Mouse (Mus musculus): ENCODE results near the gene Lemd1.
"Not testable (repeated sequence)": the region's sequence is repeated elsewhere in the genome, so short reads cannot be mapped to it uniquely, and the experiment has no call there.

The Lemd1 gene

DNA sequence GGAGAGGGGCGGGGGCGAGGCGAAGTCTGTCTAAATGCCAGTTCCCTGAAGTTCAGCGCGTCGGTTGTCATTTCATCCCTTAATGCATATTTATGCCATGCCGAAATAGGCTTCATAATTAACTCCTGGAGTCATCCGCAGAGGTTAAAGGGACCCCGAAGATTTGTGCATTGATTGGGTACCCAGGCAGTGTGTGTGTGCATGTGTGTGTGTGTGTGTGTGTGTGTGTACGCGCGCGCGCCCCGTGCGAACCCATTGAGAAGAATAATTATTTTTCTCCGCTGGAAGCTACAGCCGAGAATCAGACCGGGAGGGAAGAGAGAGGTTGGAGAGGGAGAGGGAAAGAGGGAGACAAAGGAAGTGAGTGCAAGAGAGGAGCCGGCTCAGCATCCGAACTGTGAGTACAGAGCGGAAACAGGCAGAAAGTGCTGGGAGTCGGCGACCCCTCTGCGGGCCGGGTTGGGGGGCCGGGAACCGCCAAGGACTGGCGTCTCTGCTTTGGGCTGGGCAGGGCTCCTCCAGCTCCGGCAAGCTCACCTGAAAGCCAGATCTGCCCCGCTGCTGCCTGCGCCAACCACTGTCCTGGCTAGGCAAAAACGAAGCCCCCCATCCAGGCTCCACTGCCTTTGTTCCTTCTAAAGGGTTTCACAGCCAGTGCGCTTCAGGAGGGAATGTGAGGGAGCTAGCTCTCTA, at the start of gene Lemd1, which contains the start of gene AC124108.1:
Gene Lemd1 (plus strand): TSS at position 339 of the 693 bp plus-strand sequence.
Gene AC124108.1 (plus strand): TSS at position 365 of the 693 bp plus-strand sequence.
- no peak for DNase-seq (ENCODE audit: low spot score in 2 of 2)

DNA sequence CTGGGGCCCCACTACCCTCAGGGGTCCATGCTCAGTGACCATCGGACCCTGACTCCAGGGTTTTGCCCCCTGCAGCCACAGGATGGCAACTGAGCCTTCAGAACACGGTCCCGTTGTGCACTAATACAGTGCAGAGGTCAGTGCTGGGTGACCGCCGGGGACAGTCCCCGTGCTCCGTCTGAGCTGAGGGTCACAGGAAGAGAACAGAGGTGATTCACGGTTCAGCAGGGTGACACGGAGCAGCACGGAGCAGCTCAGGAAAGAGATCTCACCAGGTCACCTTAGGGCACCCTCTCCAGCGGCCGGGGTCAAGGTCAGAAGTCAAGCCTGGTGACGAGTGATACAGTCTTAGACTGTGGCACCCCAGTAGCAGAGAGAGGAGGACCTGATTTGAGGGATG, 49.5 kb upstream of the Lemd1 start:
- no peak for DNase-seq (ENCODE audit: low spot score in 2 of 2)

DNA sequence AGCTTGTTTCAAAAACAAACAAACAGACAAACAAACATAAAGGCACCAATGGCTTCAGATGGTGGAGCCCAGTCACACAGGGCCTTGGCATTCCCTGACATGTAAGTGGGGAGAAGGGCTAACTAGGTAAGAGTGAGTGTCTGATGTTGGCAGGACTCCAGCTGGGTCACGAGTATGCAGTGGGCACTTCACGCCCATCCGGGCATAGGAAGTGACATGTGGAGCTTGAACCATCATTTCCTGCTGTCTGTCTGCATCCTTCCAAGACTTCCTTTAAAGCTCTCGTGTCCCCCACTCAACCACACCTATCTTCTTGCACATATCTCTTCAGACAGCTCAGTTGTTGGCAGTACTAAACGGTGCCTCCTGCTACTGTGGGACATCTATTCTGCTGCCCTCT, 48.2 kb upstream of the Lemd1 start:
- DNase-seq (ENCODE audit: low spot score in 2 of 2): no peak

DNA sequence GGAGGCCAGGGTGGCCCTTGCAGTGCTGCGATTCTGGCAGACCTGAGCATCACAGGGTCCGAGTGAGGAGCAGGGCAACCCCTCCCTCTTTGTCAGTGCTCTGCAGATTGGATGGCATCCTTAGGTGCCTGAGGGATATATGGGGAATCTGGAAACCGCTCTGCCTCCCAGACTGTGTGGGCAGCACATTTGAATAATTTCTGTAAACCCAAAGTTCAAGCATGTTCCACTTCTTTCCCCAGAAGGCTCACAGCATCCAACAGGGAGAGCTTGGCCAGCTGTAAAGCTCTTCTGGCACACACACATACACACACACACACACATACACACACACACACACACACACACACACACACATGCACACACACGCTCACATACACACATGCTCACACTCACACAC, 47.5 kb upstream of the Lemd1 start:
- DNase-seq (ENCODE audit: low spot score in 2 of 2): peak in 1 of 2 experiments; percentile 55

DNA sequence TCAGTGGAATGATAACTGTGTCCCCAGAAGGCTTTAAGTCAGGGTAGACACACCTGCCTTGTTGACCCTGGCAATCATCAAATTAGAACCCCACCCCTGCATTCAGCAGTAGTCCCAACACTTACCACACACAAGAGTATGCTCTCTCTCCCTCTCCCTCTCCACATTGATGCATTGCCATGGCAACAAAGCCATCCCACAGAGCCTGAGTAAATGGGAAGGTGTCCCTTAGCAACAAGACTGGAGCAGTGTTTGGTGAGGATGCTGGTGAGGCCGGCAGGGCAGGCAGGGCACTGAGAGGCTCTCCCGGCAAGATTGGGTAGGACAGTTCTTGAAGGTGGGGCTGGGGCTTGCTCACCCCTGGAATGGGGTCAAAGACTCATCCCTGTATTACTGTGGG, 47.0 kb upstream of the Lemd1 start:
- peak; percentile 69 to 78 for DNase-seq (ENCODE audit: low spot score in 2 of 2)

DNA sequence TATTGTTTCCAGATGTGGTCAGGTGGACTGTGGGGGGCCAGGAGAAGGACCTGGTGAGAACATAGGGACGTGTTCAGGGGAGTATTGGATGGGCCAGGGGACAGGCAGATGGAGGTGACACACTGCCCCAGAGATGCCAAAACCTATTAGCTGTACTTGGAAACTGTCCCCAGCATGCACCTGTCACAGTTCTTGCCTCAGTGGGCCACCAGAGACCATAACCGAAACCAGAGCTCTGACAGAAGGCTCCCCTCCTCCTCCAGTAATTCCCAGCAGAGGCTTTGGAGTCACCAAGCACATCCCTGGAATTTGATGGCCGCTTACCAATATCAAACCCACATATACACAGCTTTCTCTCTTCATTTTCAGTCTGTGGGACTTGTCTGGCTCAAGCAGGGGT, 46.4 kb upstream of the Lemd1 start:
- DNase-seq (ENCODE audit: low spot score in 2 of 2): no peak

DNA sequence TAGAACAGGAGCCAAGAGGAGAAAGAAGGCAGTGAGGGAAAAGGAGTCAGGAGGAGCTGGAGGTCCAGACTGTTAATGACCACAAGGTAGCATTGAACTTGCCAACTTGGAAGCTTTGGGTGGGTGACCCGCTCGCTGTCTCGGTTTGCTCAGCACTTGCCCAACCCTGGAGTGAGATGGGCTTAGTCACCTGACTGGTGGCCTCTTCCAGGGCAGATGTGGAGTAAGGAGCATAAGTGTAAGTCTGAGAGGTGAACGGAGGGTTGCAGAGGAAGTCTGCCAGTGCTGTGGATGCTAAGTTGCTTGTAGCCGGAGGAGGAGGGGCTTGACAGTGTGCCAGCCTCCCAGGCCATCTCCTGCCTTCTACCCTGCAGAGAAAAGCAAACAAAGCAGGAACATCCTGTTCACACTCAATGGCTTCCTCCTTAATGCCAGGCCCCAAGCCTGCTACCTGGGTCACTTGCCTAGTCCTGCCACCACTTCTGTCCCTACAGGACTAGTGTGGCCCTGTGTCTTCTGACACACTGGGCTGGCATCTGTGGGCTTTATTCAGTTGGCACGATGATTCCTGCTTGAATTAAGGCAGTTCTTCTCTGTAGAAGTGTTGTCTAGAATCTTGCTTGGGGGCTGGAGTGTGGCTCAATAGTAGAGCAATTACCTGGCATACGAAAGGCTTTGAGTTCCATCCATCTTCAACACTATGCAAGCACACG, 45.1 kb upstream of the Lemd1 start:
- DNase-seq (ENCODE audit: low spot score in 2 of 2): no peak

DNA sequence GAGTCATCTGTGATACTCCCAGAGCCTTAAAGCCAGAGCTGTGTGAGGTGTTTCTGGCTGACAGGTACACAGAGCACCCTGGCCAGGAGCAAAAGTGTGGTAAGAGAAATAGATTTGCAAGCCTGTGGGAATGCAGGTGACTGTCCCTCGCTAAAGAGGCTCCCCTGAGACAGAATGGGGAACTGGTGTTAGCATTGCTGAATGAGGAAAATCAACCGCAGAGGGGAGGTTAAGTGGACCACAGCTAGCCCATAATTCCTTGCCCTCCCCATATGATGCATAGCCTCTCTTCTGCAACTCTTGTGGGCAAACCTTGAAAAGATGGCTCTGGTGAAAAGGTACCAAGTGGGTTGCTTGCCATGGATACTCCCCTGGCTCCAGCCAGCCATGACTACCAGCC, 41.8 kb upstream of the Lemd1 start:
- no peak for DNase-seq (ENCODE audit: low spot score in 2 of 2)

DNA sequence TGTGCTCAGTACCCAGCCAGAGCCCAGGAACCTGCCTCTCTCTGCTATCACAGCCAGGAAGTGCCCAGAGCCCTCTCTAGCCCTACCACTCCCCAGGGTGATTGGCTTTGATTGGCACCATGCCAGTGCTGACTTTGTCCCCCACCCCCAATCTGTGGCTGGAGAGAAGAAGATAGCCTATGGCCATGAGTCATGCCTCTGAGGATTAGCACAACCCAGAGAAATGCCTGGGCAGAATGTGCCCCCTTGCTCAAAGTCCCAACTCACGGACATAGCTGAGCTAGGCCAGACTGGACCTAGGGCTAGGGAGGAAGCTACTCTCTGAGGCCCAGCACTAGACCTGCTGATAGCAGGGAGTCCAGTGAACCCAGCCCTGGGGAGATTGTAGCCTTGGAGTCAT, 41.1 kb upstream of the Lemd1 start:
- no peak for DNase-seq (ENCODE audit: low spot score in 2 of 2)

DNA sequence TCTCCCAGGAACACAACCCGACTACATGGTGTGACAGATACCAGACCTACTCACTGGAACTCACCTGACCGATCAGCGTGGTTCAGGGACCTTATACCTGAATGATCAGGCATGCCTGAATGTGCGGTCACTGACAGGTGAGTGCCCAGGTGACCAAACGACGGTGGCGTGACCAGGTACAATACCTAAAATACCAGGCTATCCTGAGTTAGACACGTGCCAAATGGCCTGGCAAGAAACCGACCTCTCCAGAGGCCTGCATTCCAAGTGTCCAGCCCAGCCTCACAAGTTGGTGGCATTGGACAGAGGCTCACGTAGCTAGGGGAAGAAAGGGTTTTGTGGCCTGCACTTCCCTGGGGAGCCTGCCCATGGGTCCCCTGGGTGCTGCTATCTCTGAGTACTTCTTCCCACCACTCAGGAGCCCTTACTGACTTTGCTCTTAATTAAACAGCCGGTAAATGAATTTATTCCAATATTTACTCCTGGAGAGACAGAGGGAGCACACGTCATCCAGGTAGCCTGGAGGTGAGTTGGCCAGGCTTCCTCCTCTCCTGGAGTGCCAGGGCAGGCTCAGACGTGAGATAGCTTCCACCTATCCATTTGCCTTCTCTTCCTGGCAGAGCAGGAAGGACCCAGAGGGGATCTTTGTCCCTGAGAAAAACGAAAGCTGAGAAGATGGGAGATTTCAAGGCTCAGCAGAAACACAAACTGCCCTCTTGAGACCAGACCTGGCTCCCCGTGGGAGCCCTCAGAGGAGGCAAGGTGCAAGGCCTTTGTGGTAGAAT, 40.2 kb upstream of the Lemd1 start:
- no peak for DNase-seq (ENCODE audit: low spot score in 2 of 2)

DNA sequence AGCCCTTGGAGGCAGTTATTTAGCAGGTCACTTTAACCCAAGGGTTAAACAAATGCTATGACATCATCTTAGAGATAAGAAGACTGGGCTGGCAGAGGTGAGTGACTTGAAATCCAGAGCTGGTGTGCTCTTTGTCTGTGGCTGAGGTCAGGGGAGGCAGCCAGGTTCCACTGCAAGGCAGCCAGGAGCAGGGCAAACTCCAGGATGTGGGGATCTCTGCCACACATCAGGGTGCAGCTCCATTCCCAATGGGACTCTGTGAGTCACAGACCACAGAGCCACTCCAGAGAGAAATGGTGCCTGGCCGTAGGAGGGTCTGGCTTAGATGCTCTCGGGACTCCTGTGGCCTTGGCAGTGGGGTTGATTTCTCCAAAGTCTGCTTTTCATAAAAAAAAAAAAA, 39.3 kb upstream of the Lemd1 start:
- no peak for DNase-seq (ENCODE audit: low spot score in 2 of 2)

DNA sequence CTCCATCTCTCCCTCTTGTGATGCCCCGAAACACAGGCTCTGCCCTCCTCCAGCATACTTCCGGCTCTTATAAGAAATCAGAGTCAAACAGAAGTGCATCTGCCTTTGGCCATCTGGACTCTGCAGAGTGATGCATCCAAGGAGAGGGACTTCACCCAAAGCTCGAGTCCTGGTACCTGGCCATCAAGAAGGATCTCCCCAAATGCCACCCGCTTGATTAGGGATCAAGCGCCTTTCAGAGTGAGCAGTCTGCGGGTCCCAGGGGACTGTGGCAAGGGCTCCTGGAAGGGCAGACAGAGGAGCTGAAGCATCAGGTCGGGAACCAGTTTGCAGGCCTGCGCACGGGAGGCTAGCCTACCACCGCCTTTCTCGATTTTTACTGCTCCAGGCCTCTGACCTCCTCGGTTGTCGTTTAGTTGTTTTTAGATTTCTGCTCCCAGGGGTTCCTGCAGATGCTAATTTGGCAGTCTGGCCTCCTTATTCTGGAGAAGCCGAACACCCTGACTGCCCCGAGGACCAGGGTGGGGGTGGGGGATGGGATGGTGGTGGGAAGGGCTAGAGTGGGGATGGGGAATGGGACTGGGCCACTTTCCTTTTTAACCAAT, 38.0 kb upstream of the Lemd1 start:
- no peak for DNase-seq (ENCODE audit: low spot score in 2 of 2)

DNA sequence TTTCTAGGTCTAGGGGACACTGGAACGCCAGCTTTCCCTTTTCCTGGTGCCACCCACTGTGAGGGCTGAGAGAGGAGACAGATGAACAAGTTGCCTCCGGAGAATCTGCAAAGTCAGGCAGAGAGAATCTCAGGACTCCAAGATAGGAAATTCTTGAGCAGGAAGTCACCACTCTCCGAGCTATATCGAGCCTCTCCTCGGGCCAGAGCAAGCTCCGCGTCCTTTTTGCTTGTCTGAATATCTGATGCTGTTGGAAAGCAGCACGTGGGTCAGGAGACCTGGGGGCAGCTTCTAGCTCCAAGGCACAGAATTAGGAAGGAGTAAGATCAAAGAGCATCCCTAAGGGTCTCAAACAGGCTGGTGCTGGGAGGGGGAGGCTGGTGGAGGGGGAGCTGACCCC, 37.5 kb upstream of the Lemd1 start:
- no peak for DNase-seq (ENCODE audit: low spot score in 2 of 2)

DNA sequence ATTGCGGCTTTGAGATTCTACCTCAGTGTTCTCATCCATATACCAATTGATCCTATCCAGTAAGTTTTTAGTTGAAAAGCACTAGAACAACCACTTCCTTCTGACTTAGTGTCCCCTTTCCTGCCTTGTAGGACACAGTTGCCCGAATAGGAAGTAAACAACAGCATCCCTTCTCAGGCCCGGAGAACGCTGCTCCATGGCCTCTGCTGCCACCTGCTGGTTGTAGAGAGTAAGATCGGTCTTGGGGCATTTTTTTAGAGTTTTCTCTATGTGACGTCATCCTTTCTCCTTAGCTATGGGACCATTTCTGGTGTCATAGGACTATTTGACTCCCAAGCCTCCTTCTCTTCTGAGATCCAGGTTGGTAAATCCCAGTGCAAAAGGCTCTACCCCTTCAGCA, 35.5 kb upstream of the Lemd1 start:
- peak; percentile 79 to 85 for DNase-seq (ENCODE audit: low spot score in 2 of 2)

DNA sequence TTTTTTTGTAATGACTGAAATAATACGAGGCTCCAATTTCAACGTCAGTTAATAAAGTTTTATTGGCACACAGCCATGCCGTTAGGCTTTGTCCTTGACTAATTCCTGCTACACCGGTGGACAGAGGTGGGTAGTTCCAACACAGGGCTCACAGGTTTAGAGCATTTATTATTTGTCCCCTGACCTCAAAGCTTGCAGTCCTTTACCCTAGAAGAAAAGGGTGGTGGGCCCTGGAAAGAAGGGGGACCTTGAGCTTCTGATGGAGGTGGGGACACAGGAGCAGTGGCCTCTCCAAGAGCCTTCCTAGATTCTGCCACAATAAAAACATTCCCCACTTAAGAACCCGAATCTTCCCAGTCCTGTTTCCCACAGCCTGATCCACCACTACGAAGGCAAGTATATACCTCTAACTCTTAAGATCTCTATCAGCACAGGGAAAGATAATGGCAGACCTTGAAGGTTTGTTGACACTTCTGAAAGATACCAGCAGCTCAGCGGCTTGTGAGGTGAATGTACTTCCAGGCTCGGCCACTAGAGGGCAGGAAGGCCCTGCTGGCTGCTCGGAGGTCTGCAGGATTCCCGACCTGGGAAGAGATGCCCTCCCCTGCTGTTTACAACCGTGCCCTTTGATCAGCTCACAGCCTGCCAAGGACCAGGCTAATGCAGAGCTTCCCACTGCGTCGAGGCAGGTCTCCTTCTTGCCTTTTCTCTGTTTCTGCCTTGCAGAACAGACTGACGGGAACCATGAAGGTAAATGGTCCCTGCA, 34.0 kb upstream of the Lemd1 start:
- peak; percentile 87 to 91 for DNase-seq (ENCODE audit: low spot score in 2 of 2)

DNA sequence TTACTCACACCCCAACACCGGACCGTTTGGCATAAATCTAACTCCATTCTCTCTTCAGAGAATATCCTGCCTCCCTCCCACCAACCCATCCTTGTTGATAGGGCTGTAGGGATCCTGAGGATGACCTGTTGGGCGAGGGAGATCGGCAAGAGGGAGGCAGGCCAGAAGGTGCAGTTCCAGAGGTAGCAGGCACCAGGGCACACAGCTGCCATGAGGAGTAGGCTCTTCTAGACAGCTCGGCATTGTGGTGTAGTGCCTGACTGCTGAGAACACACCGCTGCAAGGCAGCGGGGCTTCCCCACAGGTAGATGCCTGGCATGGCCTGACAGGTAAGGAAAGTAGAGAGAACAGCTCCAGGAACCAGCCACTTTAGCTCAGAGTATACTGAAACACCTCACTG, 33.4 kb upstream of the Lemd1 start:
- DNase-seq (ENCODE audit: low spot score in 2 of 2): no peak

DNA sequence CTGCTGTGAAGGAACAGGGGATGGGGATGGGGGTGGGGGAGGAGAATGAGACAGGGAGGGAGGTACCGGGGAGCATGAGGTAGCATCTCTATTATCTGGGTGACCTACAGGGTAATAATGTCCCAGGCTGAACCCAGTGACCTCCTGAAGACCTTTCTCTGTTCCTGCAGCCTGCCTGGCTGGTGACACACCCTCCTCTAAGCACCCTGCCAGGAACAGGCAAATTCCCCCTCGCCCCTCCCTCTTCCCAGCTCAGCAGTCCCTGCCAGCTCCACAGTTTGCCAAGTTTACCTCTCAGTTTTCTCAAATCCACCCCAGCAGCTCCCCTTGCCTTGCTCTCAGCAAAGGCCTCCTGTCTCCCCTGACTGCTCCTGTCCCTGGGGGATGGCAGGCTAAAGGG, 32.5 kb upstream of the Lemd1 start:
- no peak for DNase-seq (ENCODE audit: low spot score in 2 of 2)

DNA sequence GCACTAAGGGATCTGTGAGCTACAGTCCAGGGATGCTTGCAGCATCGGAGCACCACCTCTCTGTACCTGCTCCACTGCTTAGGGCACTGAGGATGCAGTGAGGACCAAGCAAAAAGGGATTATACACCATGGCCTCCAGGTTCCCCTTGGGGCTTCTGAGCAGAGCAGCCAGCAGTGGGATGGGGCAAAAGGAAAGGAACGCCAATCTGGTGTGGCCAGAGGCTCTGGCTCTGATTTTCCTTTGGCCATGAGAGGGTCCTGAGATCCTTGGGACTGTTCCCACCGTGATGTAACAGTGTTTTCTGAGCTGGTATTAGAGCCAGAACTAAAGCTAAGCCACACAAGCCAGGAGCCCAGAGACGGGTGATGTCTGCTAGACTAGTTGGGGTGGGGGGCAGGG, 31.6 kb upstream of the Lemd1 start:
- DNase-seq (ENCODE audit: low spot score in 2 of 2): no peak

DNA sequence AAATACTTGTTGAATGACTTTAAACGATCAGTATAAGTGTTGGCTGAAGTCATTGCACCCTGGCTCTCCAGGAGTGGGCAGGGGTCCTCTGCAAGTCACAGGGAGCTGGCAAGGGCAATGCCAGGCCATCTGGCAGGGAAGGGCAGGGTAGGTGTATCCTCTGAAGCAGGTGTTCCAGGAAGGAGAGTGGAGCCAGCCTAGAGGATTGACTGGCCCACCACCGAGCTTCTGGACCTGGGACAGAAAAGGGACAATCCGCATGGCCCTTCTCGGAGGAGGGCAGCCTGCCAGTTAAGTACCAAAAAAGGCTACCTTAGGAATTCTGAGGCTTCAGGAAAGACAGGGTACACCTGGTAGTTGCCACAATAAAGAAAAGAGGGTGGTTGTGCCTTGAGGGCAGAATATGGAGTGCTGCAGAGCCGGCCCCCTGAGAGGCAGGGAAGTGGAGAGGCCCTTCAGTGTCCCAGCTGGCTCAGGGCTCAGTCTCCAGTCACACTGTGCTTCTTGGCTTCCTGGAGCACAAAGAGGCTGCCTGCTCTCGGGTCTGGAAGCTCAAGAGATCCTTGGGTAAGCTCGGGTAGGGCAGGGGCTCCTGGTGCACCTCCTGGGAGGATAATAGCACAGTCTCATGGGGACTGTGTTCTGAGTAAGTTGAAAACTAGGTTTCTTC, 29.9 kb upstream of the Lemd1 start:
- no peak for DNase-seq (ENCODE audit: low spot score in 2 of 2)

DNA sequence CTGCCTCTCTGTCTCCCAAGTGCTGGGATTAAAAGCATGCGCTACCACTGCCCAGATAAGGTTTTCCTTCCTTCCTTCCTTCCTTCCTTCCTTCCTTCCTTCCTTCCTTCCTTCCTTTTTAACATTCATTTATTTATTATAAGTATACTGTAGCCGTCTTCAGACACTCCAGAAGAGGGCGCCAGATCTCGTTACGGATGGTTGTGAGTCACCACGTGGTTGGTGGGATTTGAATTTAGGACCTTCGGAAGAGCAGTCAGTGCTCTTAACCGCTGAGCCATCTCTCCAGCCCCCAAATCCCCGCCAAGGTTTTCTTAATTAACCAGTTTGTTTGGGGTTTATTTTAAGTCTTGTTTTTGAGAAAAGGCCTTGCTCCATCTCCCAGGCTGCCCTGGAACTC, 28.6 kb upstream of the Lemd1 start:
- DNase-seq (ENCODE audit: low spot score in 2 of 2): not testable (repeated sequence)

Measured in frontal cortex, postnatal 36 days (tissue).